In genomic region chr10:20474831-20475230, GRCm38 (mm10) we compare ENCODE assay signal across 9 mouse cellular contexts.
DNase-seq lines count a peak whose midpoint lies in the region; ATAC-seq lines count a peak whose summit lies in the region.
"Had no signal": no experiment of that assay in that cellular context is flagged by ENCODE, and none has a peak within 500 bp of the region (broad histone marks: within the 10 kb centered on the region; RNA-seq: fewer than 3 reads in every experiment).

No protein-coding gene starts in this region.

- H3K9me3 ChIP-seq in lung, embryonic 16.5 days (ENCODE audit: control insufficient read depth, low read length) = no peaks in the 10 kb centered on the region
- H3K9me3 ChIP-seq: lung, embryonic 15.5 days had no signal

- H3K27ac ChIP-seq in lung, embryonic 16.5 days (ENCODE audit: low read length) = no peak overlapping the region
- H3K27ac ChIP-seq: lung, embryonic 15.5 days had no signal

- H3K4me2 ChIP-seq in lung, embryonic 16.5 days (ENCODE audit: low read depth, low read length) = no peak overlapping the region
- H3K4me2 ChIP-seq: lung, embryonic 15.5 days had no signal

- H3K36me3 ChIP-seq in lung, embryonic 16.5 days (ENCODE audit: control insufficient read depth, insufficient read depth, low read length) = no peaks in the 10 kb centered on the region
- H3K36me3 ChIP-seq: lung, embryonic 15.5 days had no signal

- H3K4me3 ChIP-seq in lung, embryonic 16.5 days (ENCODE audit: low read length) = no peak overlapping the region
- H3K4me3 ChIP-seq: lung, embryonic 15.5 days had no signal

- peaks cover 12% of the 10 kb centered on the region; the same call in 1 of the 2 replicates for H3K4me1 ChIP-seq in lung, embryonic 16.5 days (replicated peaks; ENCODE audit: control insufficient read depth, insufficient read depth, low read length)

- ATAC-seq in lung, embryonic 16.5 days (ENCODE audit: low read depth) = no peak

- H3K9ac ChIP-seq in lung, embryonic 16.5 days (ENCODE audit: low read length) = 0 out of 2 replicates have a peak overlapping the region, but pooled peaks have one; percentile 20
- H3K9ac ChIP-seq: lung, embryonic 15.5 days had no signal

- no peak for DNase-seq in lung, postnatal 25 days (ENCODE audit: low spot score)
- DNase-seq in frontal cortex, postnatal 10 days (ENCODE audit: low spot score in 2 of 2) = peak; percentile 38 to 40
- DNase-seq in left cerebral cortex, adult 9 months (ENCODE audit: low spot score in 2 of 2) = peak; percentile 24 to 68
- peak; percentile 73 for DNase-seq in telencephalon, adult 2 months (ENCODE audit: low read depth, low spot score)
- no peak for DNase-seq in urinary bladder, adult 2 months (ENCODE audit: low spot score)
- no peak for DNase-seq in cerebellum, postnatal 14 days
- DNase-seq: adrenal gland, postnatal 25 days had no signal

- H3K27me3 ChIP-seq in lung, embryonic 16.5 days (ENCODE audit: control insufficient read depth, insufficient read depth, low read depth, low read length) = no peaks in the 10 kb centered on the region
- H3K27me3 ChIP-seq: lung, embryonic 15.5 days had no signal

- WGBS in lung, embryonic 16.5 days = 75% methylated on average over 7 of the region's 7 CpGs

Comparison
In these comparisons a context has a peak if more than half of its experiments do, and no peak if none do; other contexts are left out.
1. DNase-seq: peak in frontal cortex, postnatal 10 days (2 of 2), left cerebral cortex, adult 9 months (2 of 2) and telencephalon, adult 2 months (single experiment); none in lung, postnatal 25 days (single experiment), urinary bladder, adult 2 months (single experiment) and cerebellum, postnatal 14 days (0 of 2).